Mouse (Mus musculus) layer of hippocampus, postnatal 36 days (tissue): Measurements from ENCODE around the gene Tbc1d22b. TPM values are rescaled to one million over a fixed set of nuclear protein-coding genes. Genes with fewer than 3 reads are reported as not detected.
"Not testable (repeated sequence)": the region's sequence is repeated elsewhere in the genome, so short reads cannot be mapped to it uniquely, and the experiment has no call there.

ENCODE experiments used
- DNase-seq, 2 experiments: peaks; one replicate each; pipeline ENCODE4 v3.0.0; 2022
- total RNA-seq, 2 experiments: library from RNA; stranded (reverse); gene quantifications; 2 replicates each; pipeline ENCODE4 v1.2.3; 2021

Gene Tbc1d22b
- total RNA-seq, result 10 to 100 TPM; 42.7 to 45.8 TPM

DNA sequence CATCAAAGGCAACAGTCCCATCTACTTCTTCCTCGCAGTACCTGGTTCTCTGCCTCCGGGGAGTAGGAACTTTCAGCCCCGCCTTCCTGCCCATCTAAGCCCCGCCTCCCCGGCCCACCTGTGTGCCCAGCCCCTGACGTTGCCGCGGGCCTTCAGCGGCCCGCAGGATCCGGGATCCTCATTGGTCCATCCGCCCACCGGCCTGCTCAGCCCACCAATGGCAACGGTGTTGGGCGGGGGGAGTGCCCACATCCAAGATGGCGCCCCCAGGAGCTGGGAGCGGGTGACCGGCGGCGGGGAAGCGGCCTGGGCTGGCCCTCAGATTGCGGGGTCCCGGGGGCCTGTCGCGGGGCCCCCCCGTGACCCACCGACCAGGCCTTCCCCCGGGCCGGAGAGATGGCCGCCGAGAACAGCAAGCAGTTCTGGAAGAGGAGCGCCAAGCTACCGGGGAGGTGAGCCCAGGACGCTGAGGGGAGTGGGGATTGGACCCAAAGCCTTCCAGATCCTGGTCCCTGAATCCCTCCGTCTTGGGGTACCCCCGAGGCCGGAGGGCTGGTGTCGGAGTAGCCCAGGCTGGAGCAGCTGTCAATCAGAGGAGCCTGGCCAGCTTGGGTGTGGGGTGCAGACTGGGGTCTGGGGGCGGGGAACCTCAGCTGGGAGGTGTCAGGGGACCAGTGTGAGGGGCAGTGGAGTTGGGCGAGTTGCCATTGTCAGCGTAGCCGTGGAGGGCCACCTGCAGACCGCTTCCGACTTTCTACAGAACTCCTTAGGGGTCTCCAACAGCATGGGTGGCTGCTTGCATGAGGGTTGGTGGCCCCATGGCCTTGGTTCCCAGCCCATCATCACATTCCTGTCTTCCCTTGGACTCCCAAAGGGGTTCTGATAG lies at the start of gene Tbc1d22b, which contains the start of gene Gm17657:
Gene Tbc1d22b, plus strand, starts transcription at position 243 of the 886 bp plus-strand sequence.
Gene Gm17657, minus strand, starts transcription at position 96 of the 886 bp plus-strand sequence.
- DNase-seq, result peak; percentile 94

DNA sequence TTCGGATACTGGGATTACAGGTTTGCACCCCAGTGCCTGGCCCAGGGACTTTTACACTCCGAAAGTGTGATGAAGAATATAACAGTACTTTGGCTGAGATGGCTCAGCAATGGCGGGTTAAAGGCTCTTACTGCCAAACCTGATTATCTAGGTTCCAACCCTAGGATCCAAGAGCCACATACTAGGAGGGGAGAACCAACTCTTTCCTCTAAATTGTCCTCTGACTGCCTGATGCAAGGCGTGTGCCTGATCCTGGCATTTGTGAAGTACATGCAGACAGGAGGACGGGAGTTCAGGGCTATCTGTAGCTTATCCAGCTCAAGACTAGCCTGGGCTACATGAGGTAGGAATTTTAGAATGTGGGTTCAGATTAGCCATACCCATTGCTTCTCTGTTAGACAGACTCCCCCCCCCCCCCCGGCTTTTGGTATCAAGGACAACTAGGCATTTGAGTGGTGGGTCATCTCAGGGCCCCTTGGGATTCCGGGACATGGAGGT lies 49.3 kb upstream of the Tbc1d22b start:
- DNase-seq, result no peak

DNA sequence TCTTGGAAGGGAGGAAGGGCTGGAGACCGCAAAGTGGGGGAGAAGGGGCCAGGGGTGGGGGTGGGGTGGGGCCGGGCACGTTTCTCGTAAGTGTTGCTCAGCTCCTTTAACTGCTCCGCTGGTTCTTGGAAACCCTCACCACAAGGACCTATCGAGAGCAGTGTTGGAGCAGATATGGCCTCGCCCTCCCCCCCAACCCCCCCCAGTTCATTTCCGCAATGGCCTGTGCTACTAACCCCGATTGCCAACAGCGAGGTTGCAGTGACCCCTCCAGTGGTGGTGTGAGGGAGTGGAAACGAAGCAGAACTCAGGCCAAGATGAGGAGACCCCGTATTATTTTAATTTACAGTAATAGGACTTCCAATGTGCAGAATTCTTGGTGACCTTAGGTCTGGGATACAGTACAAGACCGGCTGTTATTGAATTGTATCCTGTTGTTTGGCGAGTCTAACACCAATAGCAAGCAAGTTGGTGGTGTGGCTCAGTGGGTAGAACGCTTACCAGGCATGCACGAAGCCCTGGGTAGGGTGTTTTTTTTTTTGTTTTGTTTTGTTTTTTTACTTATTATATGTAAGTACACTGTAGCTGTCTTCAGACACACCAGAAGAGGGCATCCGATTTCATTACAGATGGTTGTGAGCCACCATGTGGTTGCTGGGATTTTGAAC lies 48.6 kb upstream of the Tbc1d22b start:
- no peak for DNase-seq

DNA sequence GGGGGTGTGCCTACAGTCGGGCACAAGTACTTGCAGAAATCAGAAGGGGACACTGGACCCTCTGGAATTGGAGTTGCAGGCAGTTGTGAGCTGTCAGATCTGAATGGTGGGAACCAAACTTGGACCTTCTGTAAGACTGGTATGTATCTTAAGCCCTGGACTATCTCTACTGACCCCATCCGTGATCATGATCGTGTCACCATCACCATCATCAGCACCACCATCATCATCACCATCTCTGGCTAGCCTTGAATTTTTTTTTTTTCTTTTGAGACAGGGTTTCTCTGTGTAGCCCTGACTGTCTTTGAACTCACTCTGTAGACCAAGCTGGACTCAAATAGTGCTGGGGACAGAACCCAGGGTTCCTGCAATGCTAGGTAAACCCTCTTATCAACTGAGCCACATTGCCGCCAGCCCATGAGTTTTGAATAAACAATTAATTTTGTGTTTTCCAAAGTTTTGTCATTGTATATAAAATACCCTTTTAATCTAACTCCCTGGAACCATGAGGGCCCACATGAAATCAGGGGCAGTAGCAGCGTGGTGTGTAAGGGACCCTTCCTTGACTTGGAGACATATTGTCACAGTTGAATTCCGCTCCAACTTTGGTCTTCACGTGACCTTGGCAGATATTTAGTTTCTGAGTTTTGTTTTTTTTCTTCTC lies 47.4 kb upstream of the Tbc1d22b start:
- DNase-seq, result no peak

DNA sequence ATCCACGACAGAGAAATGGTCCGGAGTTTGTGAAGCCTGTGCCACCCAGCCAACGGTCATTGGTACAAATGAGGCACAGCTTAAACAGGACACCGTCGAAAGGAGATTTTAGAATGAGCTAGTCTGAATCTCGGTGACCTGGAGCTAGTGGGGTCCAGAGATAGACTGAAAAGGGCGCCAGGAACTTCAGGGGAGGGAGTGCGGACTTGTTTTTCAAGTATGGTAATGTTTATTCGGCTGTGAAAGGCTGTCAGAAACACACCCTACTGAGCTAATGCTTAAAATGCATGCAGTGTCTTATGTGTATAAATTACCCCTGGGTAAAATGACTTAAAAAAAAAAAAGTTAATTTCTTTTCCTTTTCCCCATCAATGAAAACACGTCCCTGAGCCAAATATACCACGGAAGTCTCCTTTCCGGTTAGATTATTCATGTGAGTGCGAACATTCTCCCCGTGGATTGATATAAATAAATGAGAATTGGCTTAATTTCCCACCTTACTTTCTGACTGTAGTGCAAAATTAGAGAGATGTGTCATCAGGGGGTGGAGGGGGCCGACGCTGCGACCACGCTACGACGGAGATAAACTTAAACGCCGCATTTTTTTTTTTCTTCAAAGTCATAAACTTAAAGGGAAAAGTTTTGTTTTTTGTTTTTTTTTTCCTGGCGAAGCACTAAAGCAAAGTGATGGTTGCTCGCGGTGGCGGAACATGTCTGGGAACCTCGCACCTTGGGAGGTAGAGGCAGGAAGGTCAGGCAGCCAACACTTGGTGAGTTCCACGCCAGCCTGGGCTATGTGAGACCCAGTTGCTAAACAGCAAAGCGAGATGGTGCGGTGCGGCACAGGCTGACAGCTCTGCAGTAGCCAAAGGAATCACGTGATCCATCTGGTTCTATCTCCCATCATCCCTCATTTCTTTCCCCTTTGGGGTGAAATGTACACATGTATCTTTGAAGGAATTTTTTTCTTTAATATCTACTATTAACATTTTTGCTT lies 46.6 kb upstream of the Tbc1d22b start:
- DNase-seq, result no peak

DNA sequence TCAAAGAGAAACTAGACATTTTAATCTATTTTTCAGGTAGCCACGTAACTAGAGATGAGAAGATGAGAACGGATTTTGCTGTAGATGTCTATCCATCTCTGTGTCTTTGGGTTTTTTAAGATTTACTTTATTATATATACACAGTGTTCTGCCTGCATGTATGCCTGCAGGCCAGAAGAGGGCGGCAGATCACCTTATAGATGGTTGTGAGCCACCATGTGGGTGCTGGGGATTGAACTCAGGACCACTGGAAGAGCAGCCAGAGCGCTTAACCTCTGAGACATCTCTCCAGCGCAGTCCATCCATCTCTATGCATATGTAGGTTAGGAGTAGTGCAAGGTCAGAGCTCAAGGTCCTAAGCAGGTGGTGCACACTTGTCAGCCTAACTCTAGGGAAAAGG lies 45.9 kb upstream of the Tbc1d22b start:
- no peak for DNase-seq

DNA sequence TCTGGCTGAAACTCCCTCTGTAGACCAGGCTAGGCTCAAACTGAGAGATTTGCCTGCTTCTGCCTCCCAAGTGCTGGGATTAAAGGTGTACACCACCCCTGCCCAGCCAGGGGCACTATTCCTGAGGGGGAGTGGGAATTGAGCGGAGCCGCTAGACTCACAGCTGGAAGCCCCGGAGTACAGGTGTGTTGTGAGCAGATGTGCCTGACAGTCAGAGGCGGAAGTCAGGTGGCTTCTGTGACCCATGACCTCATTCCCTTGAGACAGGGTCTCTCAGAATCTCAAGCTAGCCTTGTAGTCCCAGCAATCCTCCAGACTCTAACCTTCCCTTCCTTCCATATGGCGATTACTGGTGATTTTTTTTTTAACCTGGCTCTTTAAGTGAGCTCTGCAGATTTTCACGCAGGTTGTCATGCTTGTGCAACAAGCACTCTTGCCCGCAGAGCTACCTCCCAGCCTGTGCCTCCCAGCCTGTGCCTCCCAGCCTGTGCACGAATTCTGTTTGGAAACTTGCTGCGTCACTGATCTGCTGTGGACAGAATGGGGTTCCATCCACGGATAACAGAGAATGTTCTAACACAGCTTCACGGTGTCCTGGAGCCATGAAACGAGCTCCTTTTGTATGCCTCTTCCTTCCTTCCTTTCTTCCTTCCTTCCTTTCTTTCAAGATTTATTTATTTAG lies 40.5 kb upstream of the Tbc1d22b start:
- DNase-seq, result no peak

DNA sequence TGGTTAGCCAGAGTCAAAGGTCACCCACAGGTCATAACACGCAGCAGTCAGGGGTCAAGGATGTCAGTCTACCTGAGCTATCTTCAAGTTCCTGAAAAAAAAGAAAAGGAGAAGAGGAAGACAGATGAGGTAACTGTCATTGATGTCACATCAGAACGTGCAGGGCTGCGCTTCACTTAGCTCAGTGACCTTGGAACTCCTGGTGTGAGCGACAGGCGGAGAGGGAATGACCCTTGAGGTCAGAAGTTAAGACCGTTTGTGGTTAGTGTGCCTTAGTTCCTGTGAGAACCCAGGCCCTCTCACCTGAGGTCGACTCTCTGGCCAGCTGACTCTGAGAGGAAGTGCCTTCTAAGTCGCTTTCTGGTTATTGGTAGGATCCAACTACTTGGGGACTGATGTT lies 38.9 kb upstream of the Tbc1d22b start:
- no peak for DNase-seq

DNA sequence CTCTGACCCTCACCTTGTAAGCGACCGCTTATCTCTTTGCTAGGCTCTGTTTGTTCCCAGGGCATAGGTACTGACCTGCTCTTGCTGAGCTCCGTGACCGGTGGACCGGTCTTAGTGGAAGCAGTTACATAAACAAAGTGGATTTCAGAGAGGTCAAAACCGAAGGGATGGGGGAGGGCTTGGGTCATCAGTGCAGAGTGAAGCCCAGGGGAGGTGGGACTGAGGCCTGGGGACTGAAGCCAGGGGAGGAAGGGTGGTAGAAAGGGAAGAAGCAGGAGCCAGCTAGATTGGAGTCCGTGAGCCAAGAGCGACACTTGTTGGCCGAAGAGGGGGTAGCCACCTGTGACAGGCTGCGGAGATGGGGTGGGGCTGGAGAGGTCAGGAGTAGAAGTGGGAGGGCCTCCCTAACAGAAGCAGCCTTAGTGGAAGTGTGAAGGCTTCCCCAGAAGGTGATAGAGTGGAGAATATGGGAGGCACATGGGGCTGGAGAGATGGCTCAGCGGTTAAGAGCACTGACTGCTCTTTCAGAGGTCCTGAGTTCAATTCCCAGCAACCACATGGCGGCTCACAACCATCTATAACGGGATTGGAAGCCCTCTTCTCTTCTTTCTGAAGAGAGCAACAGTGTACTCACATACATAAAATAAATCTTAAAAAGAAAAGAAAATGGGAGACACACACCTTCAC lies 36.4 kb upstream of the Tbc1d22b start:
- no peak for DNase-seq

DNA sequence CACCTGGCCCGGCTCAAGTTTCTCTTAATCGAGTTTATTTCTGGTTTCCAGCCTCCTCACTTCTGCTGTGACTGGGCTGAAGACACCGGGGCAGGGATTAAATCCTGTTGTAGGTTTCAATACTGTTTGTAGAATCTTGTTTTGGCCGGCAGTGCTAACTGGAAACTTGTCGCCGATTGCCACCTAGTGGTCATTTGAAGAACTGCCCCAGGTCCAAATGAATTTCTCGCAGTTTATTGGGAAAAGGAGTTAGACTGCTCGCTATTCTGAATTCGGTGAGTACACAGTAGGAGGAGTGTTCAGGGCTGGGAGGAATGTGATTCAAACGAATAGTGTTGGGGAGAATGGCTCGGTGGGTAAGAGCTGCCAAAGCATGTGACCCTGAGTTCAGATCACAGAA lies 35.1 kb upstream of the Tbc1d22b start:
- DNase-seq, result peak; percentile 76 to 80

DNA sequence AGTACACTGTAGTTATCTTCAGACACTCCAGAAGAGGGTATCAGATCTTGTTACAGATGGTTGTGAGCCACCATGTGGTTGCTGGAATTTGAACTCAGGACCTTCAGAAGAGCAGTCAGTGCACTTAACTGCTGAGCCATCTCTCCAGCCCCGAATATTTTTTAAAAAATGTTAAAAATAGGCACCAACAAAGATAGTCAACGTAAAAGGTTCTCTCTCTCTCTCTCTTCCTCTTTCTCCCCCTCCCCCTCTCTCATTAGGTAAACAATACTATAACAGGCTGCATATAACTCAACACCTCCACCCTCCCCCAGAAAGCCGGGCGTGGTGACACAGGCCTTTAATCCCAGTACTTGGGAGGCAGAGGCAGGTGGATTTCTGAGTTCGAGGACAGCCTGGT lies 30.9 kb upstream of the Tbc1d22b start:
- not testable (repeated sequence) for DNase-seq

DNA sequence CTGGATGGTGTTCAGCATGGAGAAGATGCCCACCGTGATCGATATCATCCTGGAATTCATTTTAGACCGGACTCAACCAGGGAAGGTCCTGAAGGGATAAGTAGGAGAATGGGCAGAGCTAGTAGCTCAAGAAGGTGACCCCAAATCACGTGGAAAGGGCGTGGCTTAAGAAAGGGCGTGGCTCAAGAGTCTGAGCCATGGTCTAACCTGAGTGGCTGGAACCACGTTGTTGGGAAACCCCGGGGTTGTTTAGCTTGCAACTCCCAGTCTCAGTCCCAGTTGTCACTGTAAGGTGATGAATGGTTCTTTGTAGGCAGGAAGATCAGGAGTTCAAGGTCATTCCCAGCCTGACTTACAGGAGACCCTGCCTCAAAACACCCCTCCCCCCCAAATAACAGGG lies 29.9 kb upstream of the Tbc1d22b start:
- no peak for DNase-seq

DNA sequence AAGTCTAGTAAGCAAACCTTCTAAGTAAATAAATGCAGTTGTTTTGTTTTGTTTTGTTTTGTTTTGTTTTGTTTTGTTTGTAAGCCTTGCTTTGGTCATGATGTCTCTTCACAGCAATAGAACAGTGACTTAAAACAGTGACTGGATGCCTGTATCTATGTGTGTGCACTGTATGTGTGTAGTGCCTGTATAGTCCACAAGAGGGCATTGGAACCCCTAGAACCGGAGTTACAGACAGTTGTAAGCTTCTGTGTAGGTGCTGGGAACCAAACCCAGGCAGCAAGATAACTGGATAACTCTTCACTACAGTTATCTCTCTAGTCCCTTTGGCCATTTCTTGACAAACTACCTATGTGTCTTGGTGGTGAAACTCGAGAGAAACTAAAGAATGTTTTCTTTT lies 24.0 kb upstream of the Tbc1d22b start:
- no peak for DNase-seq

DNA sequence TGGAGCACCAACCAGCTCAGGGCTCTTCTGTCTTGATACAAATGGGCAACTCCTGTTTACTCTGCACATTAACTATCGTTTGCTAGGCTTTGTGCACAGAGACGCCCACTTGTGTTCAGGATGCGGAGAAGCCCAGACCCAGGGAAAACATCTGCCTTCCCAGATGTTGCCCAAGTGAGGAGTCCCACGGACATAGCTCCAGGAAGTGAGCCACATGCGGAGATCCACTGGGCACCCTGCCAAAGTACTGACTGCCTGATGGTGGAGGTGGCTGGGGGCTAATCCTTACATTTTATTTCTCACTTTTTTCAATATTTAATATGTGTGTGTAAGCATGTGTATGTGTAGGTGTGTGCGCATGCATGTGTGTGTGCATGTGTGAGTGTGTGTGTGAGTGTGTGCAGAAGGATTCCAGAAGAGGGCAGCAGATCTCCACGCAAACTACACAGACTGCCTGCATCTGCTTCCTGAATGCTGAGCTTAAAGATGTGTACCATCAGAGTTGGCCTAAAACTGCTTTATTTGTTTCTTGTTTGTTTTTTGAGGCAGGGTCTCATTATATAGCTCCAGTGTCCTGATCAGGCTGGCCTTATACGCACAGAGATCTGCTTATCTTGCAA lies 20.9 kb upstream of the Tbc1d22b start:
- no peak for DNase-seq

DNA sequence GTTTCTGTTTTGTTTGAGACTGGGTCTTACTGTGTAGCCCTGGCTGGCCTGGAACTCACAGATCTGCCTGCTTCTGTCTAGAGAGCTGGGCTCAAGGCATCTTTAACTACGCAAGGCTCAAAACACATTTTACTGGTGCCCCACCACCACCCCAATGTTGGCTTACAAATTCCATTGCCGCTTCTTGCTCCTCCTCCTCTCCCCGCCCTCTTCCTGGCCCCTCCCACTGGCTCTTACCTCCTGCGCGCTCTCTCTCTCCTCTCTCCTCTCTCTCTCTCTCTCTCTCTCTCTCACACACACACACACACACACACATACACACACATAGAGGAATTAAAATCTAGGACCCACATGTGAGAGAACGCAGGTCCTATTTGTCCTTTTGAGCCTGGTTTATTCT lies 19.1 kb upstream of the Tbc1d22b start:
- no peak for DNase-seq

DNA sequence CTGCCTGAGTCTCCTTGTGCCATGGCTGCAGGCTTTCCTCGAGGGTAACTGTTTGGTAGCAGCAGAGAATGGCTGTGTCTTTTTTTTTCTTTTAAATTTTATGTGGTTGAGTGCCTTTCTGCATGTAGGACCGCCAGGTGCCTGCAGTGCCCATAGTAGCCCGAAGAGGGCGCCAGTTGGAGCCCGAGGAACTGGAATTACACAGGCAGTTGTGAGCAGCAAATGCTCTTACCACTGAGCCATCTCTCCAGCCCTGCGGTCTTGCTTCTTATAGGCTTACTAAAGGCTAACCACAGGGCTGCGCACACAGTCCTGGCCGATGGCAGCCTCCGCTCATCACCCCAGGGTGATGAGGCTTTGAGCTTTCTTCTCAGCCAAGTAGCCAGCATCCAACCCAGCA lies 18.3 kb upstream of the Tbc1d22b start:
- no peak for DNase-seq

DNA sequence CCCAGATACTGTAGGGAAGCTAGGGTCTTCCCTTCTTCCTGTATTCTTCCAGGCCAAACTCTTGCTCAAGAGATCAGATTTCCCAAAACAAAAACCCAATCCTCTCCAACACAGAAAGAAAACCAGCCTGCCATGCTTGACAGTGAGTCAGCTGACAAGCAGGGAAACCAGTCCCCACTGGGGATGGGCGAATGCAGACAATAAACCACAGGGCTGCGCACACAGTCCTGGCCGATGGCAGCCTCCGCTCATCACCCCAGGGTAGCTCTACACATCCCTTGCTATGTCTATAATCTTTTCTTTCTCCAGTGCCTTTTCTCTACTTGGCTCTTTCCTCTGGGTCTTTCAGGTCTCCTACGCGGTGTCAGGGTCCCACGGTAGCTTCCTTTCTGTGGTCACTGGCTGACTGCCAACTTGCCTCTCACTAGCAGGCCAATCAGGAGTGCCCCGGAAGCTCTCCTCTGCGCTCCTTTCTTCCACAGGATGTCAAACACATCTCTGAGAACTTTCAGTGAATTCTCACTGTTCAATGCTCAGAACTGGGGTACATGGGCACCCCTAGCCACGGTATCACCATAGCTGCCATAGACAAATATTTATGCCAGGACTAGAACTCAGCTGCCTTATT lies 17.7 kb upstream of the Tbc1d22b start:
- no peak for DNase-seq

DNA sequence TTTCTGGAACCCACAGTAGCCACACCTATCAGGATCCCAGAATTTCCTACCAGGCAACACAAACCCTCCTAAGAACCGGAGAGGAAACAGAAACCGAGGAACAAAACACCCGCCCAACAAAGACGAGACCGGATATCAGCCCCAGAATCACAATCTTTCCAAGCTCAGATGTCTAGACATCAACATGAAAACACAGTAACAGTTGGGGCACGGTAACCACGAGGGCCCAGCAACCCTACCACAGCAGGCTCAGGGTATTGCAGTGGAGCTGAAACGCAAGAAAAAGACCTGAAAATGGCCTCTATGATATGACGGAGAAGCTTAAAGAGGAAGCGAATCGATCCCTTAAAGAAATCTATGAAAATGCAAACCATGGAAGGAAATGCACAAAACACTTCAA lies 15.7 kb upstream of the Tbc1d22b start:
- DNase-seq, result no peak

DNA sequence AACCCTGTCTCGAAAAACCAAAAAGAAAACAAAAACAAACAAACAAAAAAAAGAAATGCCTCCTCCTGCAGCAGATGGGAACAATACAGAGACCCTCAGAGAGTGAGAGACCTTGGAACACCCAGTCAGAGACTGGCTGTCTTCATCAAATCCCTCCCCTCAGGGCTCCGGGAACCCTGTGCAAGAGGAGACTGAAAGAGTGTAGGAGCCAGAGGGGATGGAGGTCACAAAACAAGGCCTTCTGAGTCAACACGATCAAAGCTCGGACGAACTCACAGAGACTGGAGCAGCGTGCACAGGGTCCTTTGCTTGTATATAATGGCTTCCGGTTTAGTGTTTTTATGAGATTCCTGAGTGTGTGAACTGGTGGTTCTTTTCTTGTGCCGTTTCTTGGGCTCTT lies 9.2 kb upstream of the Tbc1d22b start:
- DNase-seq, result no peak

DNA sequence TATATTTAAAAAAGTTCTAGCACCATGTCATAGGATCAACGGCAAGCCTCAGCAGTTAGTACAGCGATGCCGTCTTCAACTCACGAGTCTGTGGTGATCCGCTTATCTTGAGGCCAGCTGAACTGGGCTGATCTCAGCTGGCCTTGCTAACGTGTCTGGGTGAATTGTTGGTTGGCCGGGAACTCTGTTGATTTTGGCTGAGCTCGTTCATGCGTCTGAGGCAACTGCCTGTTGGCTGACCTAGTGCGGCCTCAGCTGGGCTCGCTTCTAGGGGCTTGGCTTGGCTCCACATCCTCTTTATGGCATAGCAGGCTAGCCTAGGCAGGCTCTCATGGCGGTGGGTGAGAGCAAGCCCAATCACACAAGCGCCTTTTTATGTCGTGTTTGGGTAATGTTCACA lies 8.2 kb upstream of the Tbc1d22b start:
- no peak for DNase-seq
